Comparison of ENCODE assay signal across 27 mouse cellular contexts in genomic region chr14:73902085-73902713, GRCm38 (mm10).
"Had no signal": no experiment of that assay in that cellular context is flagged by ENCODE, and none has a peak within 500 bp of the region (broad histone marks: within the 10 kb centered on the region; RNA-seq: fewer than 3 reads in every experiment).

No protein-coding gene starts in this region.

- H3K27ac ChIP-seq: heart, adult 2 months; heart, embryonic 13.5 days; heart, embryonic 15.5 days; hindbrain, embryonic 10.5 days; hindbrain, embryonic 13.5 days; hindbrain, embryonic 15.5 days; hindbrain, postnatal 0 days; kidney, embryonic 15.5 days; kidney, postnatal 0 days; left cerebral cortex, adult 2 months; limb, embryonic 10.5 days; limb, embryonic 12.5 days; liver, embryonic 13.5 days had no signal

- DNase-seq: gastrocnemius, postnatal 14 days; gastrocnemius, postnatal 36 days; heart, adult 11 months; heart, adult 2 months; heart, postnatal 4 days; kidney, adult 11 months; kidney, adult 2 months; kidney, adult 9 months; kidney, postnatal 14 days; kidney, postnatal 36 days; layer of hippocampus, adult 9-11 months; liver; liver, embryonic 13.5 days had no signal

- H3K9me3 ChIP-seq: heart, embryonic 13.5 days; heart, embryonic 15.5 days; hindbrain, embryonic 10.5 days; hindbrain, embryonic 13.5 days; hindbrain, embryonic 15.5 days; kidney, embryonic 15.5 days; limb, embryonic 10.5 days; limb, embryonic 12.5 days; liver, embryonic 13.5 days had no signal

- H3K4me3 ChIP-seq: heart, adult 2 months; heart, embryonic 13.5 days; heart, embryonic 15.5 days; hindbrain, embryonic 10.5 days; hindbrain, embryonic 13.5 days; hindbrain, embryonic 15.5 days; kidney, embryonic 15.5 days; left cerebral cortex, adult 2 months; limb, embryonic 10.5 days; limb, embryonic 12.5 days; liver, embryonic 13.5 days had no signal

- H3K4me1 ChIP-seq: heart, embryonic 13.5 days; heart, embryonic 15.5 days; hindbrain, embryonic 10.5 days; hindbrain, embryonic 13.5 days; hindbrain, embryonic 15.5 days; kidney, embryonic 15.5 days; limb, embryonic 10.5 days; limb, embryonic 12.5 days; liver, embryonic 13.5 days had no signal

- H3K9ac ChIP-seq: heart, embryonic 13.5 days; heart, embryonic 15.5 days; hindbrain, embryonic 13.5 days; hindbrain, embryonic 15.5 days; kidney, embryonic 15.5 days; limb, embryonic 12.5 days; liver, embryonic 13.5 days had no signal

- H3K4me2 ChIP-seq: heart, embryonic 11.5 days; heart, embryonic 13.5 days; heart, embryonic 15.5 days; hindbrain, embryonic 13.5 days; hindbrain, embryonic 15.5 days; kidney, embryonic 15.5 days; limb, embryonic 12.5 days; liver, embryonic 11.5 days; liver, embryonic 13.5 days had no signal

- ATAC-seq: hindbrain, postnatal 0 days; intestine, embryonic 16.5 days had no signal

- H3K36me3 ChIP-seq: heart, embryonic 13.5 days; heart, embryonic 15.5 days; hindbrain, embryonic 10.5 days; hindbrain, embryonic 13.5 days; hindbrain, embryonic 15.5 days; kidney, embryonic 15.5 days; limb, embryonic 10.5 days; limb, embryonic 12.5 days; liver, embryonic 13.5 days had no signal

- H3K27me3 ChIP-seq: heart, embryonic 13.5 days; heart, embryonic 15.5 days; hindbrain, embryonic 13.5 days; hindbrain, embryonic 15.5 days; kidney, embryonic 15.5 days; limb, embryonic 12.5 days; liver, embryonic 13.5 days had no signal
